Mouse (Mus musculus) layer of hippocampus, adult 8-10 months (tissue): ENCODE results near the gene Skor1. TPM values are rescaled to one million over a fixed set of nuclear protein-coding genes. Genes with fewer than 3 reads are reported as not detected.

Experiments
- DNase-seq, 2 experiments: peaks; one replicate each; pipeline ENCODE4 v3.0.0; 2022; ENCODE audit warnings: low spot score in 2 of 2
- total RNA-seq, 4 experiments: library from RNA; stranded (reverse); gene quantifications; 2 replicates each; pipeline ENCODE4 v1.2.4; 2022

The Skor1 gene
- total RNA-seq, 4 experiments from 2014 or later: 0.18 TPM; not detected in 3

DNA sequence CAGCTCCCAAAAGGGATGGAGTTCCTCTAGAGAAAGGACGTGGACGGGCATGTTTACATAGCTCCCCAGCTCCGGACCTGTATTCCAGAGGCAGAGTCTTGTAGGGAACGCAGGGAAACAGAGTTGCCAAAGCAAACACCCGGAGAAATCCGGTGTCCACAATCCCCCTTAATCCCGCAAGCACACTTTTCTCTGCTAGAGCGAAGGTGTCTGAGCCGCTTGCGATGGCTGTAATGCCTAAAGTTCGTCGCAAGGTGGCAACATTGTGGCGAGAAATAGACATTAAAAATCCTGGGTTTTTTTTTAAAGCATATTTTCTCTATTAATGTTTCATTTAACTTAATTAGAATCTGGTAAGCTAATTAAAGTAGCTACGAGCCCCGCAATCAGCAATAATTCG, 13.0 kb downstream of the Skor1 start:
- DNase-seq: peak in 1 of 2 experiments; percentile 66

DNA sequence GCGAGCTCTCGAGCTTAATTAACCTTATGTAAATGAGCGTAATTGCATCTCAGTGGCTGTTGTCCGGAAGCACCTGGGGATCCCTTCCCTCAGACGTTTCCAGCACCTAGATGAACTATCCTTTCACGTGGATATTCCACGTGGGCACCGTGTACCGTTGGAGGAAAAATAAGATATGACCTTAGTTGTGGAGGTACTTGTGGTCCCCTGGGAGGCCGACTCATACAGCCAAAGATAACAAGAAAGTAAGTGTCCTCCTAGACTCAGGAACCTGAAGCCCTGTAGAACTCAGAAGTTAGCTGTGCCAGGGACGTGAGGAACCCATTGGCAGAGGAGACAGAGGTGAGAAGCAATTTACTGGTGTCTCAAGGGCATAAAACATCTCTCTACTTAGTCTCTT, 13.4 kb downstream of the Skor1 start:
- no peak for DNase-seq

DNA sequence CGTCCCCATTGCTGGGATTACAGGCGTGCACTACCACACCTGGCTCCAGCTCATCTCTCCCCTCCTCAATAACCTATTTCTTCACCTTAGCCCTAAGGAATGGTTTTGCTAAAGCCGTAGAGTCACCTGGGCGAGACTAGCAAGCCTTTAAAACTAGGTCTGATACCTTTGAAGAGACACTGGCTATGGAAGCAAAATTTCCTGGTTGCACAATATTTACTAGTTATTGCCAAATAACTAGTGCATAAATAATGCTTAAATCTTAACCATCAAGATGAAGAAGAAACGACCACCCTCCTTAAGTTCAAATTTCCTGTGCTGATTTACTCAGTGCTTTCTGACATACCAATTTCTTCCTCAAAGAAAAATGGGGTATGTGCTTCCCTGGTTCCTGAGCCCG, 15.1 kb downstream of the Skor1 start:
- DNase-seq: no peak

DNA sequence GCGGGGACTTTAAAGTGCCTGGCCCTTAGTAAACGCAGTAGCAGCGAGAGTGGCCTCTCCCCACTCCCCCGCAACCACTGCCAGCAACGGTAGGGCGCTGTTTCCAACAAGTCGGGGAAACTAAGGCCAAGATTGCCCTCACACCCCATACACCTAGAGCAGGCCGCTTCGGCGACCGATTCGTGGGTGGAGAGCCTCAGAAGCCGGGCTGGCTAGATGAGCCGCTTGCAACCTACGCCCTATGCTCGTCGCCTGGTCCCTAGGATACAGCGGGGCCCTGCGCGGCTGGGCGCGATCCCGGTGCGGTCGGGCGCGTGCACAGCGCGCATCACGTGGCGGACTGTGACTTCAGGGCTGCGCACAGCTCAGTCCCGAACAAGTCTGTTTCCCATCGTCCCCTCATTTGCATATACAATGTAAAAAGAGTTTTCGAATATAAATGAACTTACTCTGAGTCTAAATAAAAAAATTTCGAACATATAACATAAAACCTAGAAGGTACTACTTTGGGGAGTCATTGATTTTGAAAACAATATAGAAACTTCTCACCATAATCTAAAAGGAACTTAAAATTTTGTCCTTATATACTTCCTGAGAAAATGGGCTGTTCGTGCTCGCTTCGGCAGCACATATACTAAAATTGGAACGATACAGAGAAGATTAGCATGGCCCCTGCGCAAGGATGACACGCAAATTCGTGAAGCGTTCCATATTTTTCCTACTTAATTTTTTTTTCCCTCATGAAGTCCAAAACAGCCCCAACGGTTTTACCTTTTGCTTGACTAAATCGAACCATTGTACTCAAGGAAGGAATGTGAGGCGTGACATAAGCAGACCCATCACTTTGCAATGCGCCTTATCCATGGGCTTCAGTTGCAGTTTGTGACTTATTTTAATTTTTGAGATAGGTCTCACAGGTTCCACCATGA, 15.8 kb downstream of the Skor1 start:
- peak; percentile 92 to 96 for DNase-seq

DNA sequence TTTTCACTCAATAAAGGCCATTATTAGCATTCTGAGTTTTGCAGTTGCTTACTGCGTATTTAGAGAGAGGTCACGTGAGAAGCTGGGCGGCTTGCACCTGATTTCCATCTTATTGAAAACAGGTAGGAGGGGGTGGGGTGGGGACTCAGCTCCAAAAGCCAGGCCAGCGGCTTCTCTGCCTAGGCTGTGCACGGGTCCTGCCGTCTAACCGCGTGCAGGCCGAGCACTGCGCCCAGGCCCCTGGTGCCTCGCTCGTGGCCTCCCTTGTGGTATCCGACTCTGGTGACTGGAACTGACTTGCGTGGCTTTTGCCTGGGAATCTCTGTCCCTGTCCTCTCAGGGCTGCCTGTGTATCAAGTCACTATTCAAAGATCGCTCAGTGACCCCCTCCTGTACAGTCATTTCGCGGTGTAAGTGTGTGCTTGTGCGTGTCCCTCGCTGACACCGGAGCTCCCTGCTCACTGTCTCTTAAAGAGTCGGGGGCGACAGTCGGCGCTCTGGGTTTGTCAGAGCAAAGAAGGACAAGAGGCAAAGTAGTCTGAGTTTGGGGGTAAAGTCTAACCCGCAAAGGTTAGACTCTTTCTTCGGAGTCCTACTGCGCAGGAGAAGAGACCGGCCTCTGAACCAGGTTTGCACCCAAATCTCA, 16.7 kb downstream of the Skor1 start:
- peak; percentile 42 to 46 for DNase-seq

DNA sequence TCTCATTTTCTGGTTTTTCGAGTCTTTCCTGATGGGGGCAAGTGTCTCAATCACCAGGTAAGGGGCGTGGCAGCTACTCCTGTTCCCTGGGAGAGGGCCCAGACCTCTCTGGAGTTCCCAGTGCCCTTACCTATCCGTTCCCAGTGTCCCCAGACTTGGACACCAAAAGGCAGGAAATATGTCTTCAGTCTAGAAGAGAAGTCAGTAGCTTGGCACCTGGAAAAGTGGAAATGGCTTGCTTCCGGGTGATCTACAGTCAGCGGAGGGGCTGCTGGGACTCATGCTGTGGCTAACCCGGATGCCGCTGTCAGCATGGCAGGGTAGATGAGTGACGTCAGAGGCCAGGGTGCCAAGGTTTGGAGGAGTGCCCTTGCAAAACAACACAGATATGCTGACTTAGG, 19.1 kb downstream of the Skor1 start:
- no peak for DNase-seq

DNA sequence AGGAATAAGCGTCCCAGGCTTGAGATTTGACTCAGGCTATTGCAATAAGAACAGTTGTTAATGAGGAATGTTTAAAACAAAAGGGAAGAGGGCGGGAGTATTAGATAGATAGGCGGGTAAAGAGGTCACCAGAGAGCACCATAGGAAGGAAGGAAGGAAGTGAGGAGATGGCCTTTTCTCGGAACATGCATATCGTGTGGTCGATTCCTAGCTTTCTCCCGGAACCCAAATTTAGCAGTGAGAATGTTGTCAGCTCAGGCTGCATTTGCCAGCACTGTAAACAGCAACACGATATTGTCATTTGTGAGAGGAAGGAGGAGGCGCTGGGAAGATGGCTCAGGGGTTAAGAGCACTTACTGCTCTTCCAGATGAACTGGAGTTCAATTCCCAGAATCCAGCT, 24.2 kb downstream of the Skor1 start:
- no peak for DNase-seq

DNA sequence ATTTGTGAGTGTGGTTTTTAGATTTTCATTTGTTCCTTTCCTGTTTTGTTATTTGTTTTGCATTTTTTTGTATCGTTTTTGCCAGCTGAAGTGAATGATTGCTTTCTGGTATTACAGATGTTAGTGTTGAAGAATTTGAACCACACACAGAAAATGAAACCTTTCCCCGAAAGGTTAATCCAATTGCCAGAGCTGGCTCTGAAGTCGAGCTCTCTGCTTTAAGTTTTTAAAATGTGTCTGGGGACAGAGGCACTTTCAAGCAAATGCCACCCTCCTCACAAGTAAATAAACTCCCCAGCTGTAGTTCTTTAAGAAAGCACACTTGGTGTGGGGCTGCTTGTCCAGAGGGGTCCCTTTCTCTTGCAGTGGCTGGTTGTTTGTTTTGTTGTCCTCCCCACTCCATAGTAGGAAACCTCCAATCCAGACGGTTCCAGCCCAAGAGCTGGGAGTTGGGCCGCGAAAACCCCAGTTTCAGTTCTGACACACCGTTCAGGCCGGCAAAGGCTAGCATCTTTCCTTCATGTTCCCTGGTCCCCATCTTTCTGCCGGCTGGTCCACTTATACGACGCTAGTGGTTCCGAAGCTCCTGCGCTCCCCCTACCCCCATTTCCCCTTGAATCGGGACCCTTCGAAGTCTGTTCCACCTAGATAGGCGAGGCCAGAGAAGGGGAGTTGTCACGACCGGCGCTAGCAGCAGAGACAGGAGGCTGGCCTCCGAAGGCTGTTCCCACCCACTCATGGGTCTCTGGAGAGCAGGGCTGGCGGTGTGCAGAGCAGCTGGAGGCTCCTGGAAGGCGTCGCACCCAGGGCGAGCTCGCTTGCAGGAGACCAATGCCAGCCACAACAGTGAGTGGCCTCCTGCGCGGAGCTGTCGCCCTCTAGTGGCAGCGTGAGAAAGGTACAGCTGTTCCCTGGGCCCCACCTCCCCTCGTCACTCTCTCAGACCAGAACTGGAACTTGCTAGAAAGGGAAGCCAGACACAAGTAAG, 25.0 kb downstream of the Skor1 start:
- peak; percentile 79 to 90 for DNase-seq

DNA sequence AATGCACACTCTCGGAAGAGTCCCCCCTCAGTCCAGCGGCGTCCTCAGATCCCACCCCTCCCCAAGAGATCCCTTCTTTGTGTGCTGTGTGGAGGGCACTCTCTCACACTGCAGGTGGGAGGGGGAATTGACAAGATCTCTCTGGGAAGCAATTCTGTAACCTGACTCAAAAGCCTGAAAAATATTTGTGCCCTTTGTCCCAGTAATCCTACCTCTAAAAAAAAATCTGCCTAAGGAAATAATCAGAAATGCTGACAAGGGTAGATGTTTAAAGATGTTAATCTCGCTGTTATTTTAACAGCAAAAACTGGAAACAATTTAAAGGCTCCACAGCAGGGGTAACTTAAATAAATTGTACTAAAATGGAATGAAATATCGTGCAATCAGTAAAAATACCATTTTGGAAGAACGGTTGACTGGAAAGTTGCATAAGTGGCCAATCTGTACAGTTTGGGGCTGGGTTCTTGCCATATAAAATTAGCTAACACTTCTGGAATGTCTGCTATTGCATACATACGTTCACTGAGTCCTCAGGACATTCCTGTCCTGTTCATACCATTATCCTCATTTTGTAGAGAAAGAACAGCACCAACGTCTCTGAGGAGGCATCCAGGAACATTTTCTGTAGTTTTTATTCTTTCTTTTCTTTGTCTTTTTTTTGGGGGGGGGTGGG, 26.5 kb downstream of the Skor1 start:
- DNase-seq: no peak

DNA sequence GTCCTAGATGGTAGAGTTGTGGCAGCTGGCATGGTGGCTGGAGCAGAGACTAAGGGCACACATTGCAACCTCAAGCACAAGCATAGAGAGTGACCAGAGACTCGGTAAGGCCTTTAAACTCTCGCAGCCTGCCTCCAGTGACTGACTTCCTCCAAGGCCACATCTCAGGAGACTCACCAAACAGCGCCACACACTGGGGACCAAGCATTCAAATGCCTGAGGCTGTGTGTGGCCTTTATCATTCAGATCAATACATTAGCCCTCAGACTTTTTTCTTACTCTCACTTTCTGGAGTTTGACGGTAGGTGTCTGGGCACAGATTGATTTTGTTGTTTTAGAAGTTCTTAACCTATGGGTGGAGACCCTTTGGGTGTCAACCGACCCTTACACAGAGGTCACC, 30.4 kb downstream of the Skor1 start:
- DNase-seq: no peak

DNA sequence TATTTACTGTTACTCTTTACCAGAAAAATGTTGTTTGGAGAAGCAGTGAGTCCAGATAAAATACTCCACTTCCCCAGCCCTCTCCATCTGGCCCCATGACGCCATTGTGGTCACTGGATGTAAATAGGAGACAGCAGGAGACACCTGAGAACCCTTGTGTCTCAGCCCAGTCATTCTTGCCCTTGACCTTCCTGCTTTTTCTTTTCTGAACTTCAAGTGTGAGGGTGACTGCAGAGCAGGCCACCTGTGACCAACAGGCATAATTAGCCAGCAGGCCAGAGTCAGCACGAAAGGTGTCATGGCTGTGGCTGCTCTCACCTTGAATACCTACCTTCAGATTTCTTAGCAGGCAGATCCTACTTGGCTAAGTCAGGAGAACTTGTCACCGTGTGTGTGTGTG, 36.2 kb downstream of the Skor1 start:
- DNase-seq: no peak

DNA sequence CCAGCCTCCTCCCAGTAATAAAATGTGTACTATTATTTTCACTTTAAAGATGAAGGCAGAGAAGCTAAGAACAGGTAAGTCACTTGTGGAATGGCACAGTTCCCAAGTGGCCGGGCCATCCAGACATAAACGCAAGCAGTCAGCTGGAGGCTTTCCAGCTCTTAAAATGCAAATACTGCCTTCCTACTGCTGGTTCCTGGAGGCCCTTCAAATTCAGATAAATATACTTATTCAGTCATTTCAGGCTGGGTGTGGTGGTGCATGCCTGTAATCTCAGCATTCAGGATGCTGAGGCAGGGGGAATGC, 39.0 kb downstream of the Skor1 start:
- DNase-seq: no peak

DNA sequence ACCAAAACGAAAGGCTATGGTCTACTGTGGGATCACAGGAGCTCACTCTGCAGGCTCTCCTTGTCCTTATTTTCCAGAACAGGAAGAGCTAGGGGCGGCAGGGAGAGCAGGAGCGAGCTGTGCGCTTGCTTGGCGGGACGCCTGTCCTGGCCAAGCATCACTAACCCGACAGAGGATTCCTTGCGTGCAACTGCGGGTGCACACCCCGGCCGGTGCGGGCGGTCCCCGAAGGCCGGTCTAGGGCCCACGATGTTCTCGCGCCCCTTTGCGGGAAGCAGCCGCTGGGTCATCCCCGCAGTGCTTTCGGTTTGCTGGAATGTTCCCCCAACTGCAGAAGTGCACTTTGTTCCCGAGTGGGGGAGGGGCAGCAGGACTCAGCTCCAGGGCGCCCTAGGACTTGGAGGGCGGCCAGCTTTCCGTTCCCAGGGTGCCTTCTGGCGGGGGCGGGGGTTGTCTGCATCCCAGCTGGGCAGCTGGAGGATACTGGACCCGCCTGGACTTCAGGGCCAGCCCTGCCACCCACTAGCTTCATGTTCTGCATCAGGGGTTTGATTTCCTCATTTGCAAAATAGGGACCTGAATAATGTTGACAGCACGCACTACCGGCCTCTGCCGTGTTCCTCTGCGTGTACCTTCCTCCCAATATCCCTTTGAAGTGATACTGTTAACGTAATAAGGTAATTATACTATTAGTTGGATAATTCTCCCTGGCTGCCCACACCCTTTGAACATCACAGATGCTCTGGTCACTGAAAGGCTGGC, 39.6 kb downstream of the Skor1 start:
- peak; percentile 85 to 90 for DNase-seq

DNA sequence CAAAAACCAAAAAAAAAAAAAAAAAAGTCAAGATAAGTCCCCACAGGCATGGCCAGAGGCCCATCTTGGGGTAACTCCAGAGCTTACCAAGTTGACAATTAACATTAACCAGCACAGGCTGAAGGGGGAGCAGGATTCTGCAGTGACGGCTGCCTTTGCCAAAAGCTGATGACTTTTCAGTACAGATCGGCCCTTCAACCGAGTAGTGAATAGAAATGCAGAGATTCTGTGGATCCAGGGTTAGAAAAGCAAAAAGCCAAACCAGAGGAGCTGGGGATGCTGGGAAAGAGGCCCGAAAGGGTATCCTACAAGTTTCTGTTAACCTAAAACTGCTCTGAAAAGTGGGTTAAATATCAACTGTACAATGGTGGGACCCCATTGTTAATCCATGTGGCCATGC, 40.2 kb downstream of the Skor1 start:
- DNase-seq: no peak

DNA sequence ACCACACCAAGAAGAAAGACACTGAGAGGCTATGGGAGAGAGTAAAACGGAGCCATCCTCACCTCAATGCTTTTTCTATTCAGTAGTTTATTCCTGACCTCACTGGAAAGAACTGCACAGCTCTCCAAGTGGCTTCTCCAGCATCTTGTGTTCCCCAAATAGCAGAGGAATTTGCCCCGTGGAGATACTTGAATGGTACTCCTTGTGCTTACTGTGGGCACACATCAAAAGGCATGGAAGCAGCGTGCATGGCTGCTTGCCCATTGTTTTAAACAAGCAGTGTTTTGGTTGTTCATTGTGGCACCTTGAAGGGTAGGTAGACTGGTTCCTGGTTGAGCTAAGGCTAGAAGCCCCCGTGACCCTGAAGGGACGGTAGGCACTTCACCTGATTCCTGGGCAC, 48.1 kb downstream of the Skor1 start:
- DNase-seq: no peak

DNA sequence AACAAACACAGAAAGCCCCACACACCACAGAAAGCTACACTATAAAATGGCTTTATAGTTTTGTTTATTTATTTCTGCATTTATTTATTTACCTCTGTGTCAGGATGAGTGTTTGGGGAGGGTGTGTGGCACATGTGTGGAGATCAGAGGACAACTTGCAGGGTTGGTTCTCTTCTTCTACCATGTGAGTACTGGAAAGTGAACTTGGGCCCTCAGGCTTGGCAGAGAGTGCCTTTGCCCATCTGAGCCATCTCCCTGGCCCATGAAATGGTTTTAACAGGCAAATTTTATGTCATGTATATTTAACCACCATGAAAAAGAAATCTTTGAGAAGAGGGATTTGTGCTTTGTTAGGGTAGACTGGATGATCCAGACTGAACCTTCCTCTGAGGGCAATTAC, 48.9 kb downstream of the Skor1 start:
- DNase-seq: no peak

DNA sequence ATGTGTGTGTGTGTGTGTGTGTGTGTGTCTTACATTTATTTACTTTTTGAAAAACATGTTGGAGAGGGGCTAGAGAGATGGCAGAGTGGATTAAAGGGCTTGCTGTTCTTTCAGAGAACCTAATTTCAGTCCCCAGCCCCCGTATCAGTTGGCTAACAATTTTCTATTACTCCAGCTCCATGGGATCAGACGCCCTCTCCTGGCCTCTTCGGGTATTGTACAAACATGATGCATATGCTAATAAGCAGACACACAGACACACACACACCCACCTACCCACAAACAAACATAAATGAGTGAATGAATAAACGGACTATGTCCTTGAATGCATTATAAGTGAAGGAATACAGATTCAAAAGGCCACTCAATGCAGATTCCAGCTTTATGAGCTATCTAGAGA, 49.4 kb downstream of the Skor1 start:
- no peak for DNase-seq

DNA sequence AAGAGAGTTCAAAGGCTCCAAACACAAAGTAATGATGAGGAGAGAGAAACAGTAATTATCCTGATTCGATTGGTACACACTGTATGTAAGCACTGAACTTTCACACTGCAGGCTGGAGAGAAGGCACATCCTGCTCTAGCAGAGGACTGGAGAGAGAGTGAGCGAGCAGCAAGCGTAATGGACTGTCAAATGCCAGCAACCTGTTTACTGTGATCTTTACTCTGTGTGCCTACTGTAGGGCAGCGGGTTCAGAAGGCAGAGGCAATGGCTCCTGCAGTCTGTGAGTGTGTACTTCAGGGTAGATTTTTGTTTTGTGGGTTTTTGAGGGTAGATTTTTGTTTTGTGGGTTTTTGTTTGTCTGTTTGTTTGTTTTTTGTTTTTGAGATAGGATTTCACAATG, 49.9 kb downstream of the Skor1 start:
- DNase-seq: no peak

DNA sequence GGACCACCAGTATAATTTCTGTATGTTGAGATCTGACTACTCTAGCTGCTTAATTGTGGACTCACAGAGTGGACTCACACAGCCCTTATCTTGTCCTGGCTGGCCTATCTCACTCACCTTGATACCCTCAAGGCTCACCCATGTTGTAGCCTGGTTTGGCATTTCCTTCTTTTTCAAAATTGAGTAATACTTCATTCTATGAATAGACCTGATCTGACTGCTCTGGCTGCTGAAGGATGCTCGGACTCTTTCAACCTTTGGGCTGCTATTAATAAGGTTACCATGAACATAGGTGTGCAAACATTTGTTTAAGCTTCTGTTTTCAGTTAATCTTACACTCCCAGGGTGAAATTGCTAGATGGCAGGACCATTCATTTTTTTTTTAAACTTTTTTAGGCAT, 51.6 kb downstream of the Skor1 start:
- no peak for DNase-seq

DNA sequence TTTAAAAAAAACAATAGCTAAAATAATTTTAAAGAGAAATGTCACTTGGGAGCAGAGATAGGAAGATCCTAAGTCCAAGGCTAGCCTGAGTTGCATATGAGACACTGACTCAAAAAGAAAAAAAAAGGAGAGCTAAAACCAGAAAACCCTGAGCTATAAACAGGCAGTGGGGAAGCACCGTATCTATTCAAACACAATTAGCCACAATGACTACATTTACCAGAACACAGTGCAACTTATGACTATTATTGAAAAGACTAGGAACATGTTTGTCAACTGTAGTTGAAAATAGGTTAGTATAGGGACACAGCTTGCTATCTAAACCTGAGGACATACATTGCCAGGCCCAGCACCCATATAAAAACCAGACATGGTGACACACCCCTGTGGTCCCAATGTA, 54.7 kb downstream of the Skor1 start:
- DNase-seq: no peak

DNA sequence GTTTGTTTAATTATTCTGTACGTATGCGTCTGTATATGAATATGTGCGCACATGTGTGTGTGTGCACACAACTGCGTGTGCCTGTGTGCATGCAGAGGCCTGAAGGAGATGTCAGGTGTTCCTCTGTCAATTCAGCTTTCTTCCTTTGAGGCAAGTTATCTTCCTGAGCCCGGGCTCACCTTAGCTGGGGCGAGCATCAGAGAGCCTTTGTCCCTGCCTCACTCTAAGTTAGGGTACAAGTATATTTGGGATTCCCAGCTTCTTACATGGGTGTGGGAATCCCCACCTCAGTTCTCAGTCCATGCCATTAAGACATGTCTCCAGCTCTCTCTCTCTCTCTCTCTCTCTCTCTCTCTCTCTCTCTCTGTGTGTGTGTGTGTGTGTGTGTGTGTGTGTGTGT, 56.2 kb downstream of the Skor1 start:
- no peak for DNase-seq
